Mouse (Mus musculus): ENCODE measurements around the gene Gimap8.

DNA sequence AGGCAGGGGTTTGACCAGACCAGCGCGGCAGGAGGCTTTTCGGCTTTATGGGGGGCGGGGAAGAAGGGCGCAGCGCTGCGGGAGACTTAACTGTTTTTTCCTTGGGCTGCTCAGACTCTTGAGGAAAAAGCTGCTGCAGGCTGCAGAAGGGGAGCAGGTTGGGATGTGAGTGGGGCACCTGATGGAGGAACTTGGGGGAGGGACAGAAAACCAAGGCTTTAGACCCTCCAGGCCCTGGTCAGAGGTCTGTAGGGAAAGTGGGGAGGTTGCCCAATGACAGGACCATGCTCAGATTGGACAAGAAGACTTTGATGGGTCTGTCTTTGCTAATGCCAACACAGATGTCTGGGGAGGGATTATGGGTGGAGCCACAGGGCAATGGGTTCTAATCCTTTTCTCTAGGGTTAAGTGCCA is 19.5 kb upstream of the Gimap8 start:
- TF ChIP-seq GATA1 (IDR thresholded peaks at IDR 0.05; ENCODE audit: borderline replicate concordance, low read length) (no peak), FLI1 (IDR thresholded peaks at IDR 0.05; ENCODE audit: low read length) (no peak)

Data from megakaryocyte, embryonic 14.5 days (primary cell).